Mouse (Mus musculus) retina, adult 2 months (tissue): ENCODE results near the gene E4f1.

Experiments
- DNase-seq: peaks from one replicate; pipeline ENCODE4 v3.0.0-alpha.2; 2012; ENCODE audit warnings: low read depth, low spot score

The E4f1 gene

GRCm38 (mm10) chr17:24469910-24470602, at the start of gene E4f1, which contains the start of gene Pgp:
Gene E4f1, minus strand, starts transcription at chr17:24470313.
Gene Pgp, plus strand, starts transcription at chr17:24470392.
- DNase-seq = peak; percentile 94

- no peak for DNase-seq
These were observed 44.5 kb upstream of the E4f1 start for GRCm38 (mm10) chr17:24514270-24515257.

GRCm38 (mm10) chr17:24513609-24514008, 43.5 kb upstream of the E4f1 start:
- DNase-seq = no peak

- DNase-seq = no peak
These were observed 37.8 kb upstream of the E4f1 start for GRCm38 (mm10) chr17:24507806-24508460.

- no peak for DNase-seq
These were observed 37.1 kb upstream of the E4f1 start for GRCm38 (mm10) chr17:24507129-24507664.

- DNase-seq = no peak
These were observed 36.4 kb upstream of the E4f1 start for GRCm38 (mm10) chr17:24506332-24507070.

- no peak for DNase-seq
These were observed 35.3 kb upstream of the E4f1 start for GRCm38 (mm10) chr17:24505286-24505955.

- no peak for DNase-seq
These were observed 34.0 kb upstream of the E4f1 start for GRCm38 (mm10) chr17:24504085-24504484.

- DNase-seq = peak; percentile 65
These were observed 32.1 kb upstream of the E4f1 start for GRCm38 (mm10) chr17:24502208-24502607.

- no peak for DNase-seq
These were observed 25.9 kb upstream of the E4f1 start for GRCm38 (mm10) chr17:24496026-24496425.

- DNase-seq = no peak
These were observed 25.3 kb upstream of the E4f1 start for GRCm38 (mm10) chr17:24495443-24495842.

- DNase-seq = no peak
These were observed 24.7 kb upstream of the E4f1 start for GRCm38 (mm10) chr17:24494627-24495335.

- DNase-seq = no peak
These were observed 20.3 kb upstream of the E4f1 start for GRCm38 (mm10) chr17:24490399-24490798.

GRCm38 (mm10) chr17:24489265-24490030, 19.3 kb upstream of the E4f1 start:
- no peak for DNase-seq

- no peak for DNase-seq
These were observed 18.6 kb upstream of the E4f1 start for GRCm38 (mm10) chr17:24488662-24489264.

GRCm38 (mm10) chr17:24488186-24488661, 18.1 kb upstream of the E4f1 start, which contains the start of gene Caskin1:
Gene Caskin1, plus strand, starts transcription at chr17:24488601.
- DNase-seq = no peak

GRCm38 (mm10) chr17:24485090-24485860, 15.2 kb upstream of the E4f1 start:
- DNase-seq = no peak

- DNase-seq = no peak
These were observed 13.4 kb upstream of the E4f1 start for GRCm38 (mm10) chr17:24483495-24483894.
